Mouse (Mus musculus): ENCODE results near the gene Pnpla7. TPM values are rescaled to one million over a fixed set of nuclear protein-coding genes. Genes with fewer than 3 reads are reported as not detected.

Pnpla7 gene
- polyA plus RNA-seq, 1 experiment from 2014 or later: 3.5 TPM

DNA sequence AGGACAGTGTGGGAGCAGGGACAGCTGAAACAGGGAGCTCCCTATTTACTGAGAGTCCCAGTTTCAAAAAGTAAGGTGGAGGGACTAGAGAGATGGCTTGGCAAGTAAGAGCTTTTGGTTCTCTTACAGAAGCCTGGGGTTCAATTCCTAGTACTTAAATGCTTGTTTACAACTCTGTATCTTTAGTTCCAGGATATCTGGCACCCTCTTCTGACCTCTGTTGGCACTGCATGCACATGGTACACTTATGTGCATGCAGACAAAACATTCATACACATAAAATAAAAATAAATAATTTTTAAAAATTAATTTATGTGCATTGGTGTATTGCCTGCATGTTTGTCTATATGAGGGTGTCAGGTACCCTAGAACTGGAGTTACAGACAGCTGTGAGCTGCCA lies 32.4 kb downstream of the Pnpla7 start:
- no peaks in the 10 kb centered on the region for H3K4me1 ChIP-seq (ENCODE audit: control insufficient read depth, insufficient read depth, low read length)
- H3K4me2 ChIP-seq (ENCODE audit: low read depth, low read length): no peak overlapping the region
- H3K9me3 ChIP-seq (ENCODE audit: control insufficient read depth, low read length): no peaks in the 10 kb centered on the region
- no peak overlapping the region for H3K4me3 ChIP-seq (ENCODE audit: low read depth, low read length)
- no peak overlapping the region for H3K27ac ChIP-seq (ENCODE audit: low read depth, low read length)
- no peaks in the 10 kb centered on the region for H3K27me3 ChIP-seq (ENCODE audit: control insufficient read depth, insufficient read depth, low read length)
- no peak overlapping the region for H3K9ac ChIP-seq (replicated peaks; ENCODE audit: low read depth, low read length)
- no peak for ATAC-seq (ENCODE audit: low read depth)
- H3K36me3 ChIP-seq (ENCODE audit: control insufficient read depth, insufficient read depth, low read length): no peaks in the 10 kb centered on the region

GRCm38 (mm10) chr2:25022678-25023077 lies 46.8 kb downstream of the Pnpla7 start:
- H3K4me2 ChIP-seq (ENCODE audit: low read depth, low read length): no peak overlapping the region
- no peaks in the 10 kb centered on the region for H3K27me3 ChIP-seq (ENCODE audit: control insufficient read depth, insufficient read depth, low read length)
- no peaks in the 10 kb centered on the region for H3K9me3 ChIP-seq (ENCODE audit: control insufficient read depth, low read length)
- no peak overlapping the region for H3K9ac ChIP-seq (replicated peaks; ENCODE audit: low read depth, low read length)
- 100% methylated on average over 1 of the region's 1 CpGs for WGBS
- H3K36me3 ChIP-seq (ENCODE audit: control insufficient read depth, insufficient read depth, low read length): no peaks in the 10 kb centered on the region
- H3K27ac ChIP-seq (ENCODE audit: low read depth, low read length): no peak overlapping the region
- H3K4me3 ChIP-seq (ENCODE audit: low read depth, low read length): no peak overlapping the region
- no peak for ATAC-seq (ENCODE audit: low read depth)
- H3K4me1 ChIP-seq (ENCODE audit: control insufficient read depth, insufficient read depth, low read length): no peaks in the 10 kb centered on the region

- Histone ChIP-seq H3K36me3 (ENCODE audit: control insufficient read depth, insufficient read depth, low read length) (no peaks in the 10 kb centered on the region), H3K9me3 (ENCODE audit: control insufficient read depth, low read length) (no peaks in the 10 kb centered on the region), H3K27me3 (ENCODE audit: control insufficient read depth, insufficient read depth, low read length) (no peaks in the 10 kb centered on the region), H3K27ac (ENCODE audit: low read depth, low read length) (no peak overlapping the region), H3K9ac (replicated peaks; ENCODE audit: low read depth, low read length) (no peak overlapping the region), H3K4me1 (ENCODE audit: control insufficient read depth, insufficient read depth, low read length) (no peaks in the 10 kb centered on the region), H3K4me2 (ENCODE audit: low read depth, low read length) (no peak overlapping the region), H3K4me3 (ENCODE audit: low read depth, low read length) (no peak overlapping the region)
- ATAC-seq (ENCODE audit: low read depth): no peak
- 85% methylated on average over 1 of the region's 1 CpGs for WGBS
These were observed 49.3 kb downstream of the Pnpla7 start for GRCm38 (mm10) chr2:25025109-25025508.

- Histone ChIP-seq H3K4me2 (ENCODE audit: low read depth, low read length) (no peak overlapping the region), H3K4me3 (ENCODE audit: low read depth, low read length) (no peak overlapping the region), H3K9ac (replicated peaks; ENCODE audit: low read depth, low read length) (no peak overlapping the region), H3K9me3 (ENCODE audit: control insufficient read depth, low read length) (no peaks in the 10 kb centered on the region), H3K4me1 (ENCODE audit: control insufficient read depth, insufficient read depth, low read length) (no peaks in the 10 kb centered on the region), H3K27ac (ENCODE audit: low read depth, low read length) (no peak overlapping the region), H3K27me3 (ENCODE audit: control insufficient read depth, insufficient read depth, low read length) (no peaks in the 10 kb centered on the region), H3K36me3 (ENCODE audit: control insufficient read depth, insufficient read depth, low read length) (no peaks in the 10 kb centered on the region)
- WGBS: 98% methylated on average over 4 of the region's 4 CpGs
- ATAC-seq (ENCODE audit: low read depth): no peak
These were observed 59.2 kb downstream of the Pnpla7 start for GRCm38 (mm10) chr2:25034994-25035393.

DNA sequence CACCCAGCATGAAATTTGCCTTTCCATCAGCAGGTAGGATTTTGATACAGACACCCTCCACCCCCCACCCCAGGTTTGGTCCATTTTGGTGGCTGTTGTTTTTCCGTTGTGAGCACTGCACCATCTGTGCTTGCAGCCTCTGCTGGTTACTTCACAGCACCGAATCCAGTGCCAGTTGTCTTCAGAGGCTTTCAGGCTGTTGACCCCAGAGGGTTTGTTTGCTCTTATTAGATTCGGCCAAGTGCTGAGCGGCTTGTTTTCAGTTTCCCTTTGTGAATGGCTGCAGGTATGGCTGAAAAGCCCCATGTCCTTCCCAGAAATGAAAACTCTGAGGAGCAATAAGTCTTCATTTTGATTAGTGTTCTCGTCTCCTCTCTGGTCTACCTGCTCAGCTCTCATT lies 64.3 kb downstream of the Pnpla7 start:
- Histone ChIP-seq H3K27ac (ENCODE audit: low read depth, low read length) (no peak overlapping the region), H3K36me3 (ENCODE audit: control insufficient read depth, insufficient read depth, low read length) (no peaks in the 10 kb centered on the region), H3K27me3 (ENCODE audit: control insufficient read depth, insufficient read depth, low read length) (no peaks in the 10 kb centered on the region), H3K9ac (replicated peaks; ENCODE audit: low read depth, low read length) (no peak overlapping the region), H3K4me3 (ENCODE audit: low read depth, low read length) (no peak overlapping the region), H3K4me1 (ENCODE audit: control insufficient read depth, insufficient read depth, low read length) (no peaks in the 10 kb centered on the region), H3K9me3 (ENCODE audit: control insufficient read depth, low read length) (no peaks in the 10 kb centered on the region), H3K4me2 (ENCODE audit: low read depth, low read length) (no peak overlapping the region)
- no peak for ATAC-seq (ENCODE audit: low read depth)
- WGBS: 91% methylated on average over 5 of the region's 5 CpGs

GRCm38 (mm10) chr2:25050921-25051320 lies 75.1 kb downstream of the Pnpla7 start:
- 87% methylated on average over 7 of the region's 7 CpGs for WGBS

DNA sequence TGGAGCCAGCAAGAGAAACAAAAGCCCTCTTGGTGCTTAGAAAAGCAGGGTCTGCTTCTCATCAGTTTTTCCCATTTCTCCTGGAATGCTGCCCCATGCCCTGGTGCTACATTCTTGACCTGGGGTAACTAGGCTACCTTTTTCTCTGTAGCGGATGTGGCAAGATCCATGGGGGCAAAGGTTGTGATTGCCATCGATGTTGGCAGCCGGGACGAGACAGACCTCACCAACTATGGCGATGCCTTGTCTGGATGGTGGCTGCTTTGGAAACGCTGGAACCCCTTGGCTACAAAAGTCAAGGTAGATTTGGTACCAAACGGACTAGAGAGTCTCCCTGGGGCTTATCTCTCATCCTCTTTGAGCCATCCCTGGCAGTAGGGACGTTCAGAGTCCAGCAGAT lies 75.6 kb downstream of the Pnpla7 start:
- no peak overlapping the region for H3K4me2 ChIP-seq (ENCODE audit: low read depth, low read length)
- no peaks in the 10 kb centered on the region for H3K36me3 ChIP-seq (ENCODE audit: control insufficient read depth, insufficient read depth, low read length)
- H3K9me3 ChIP-seq (ENCODE audit: control insufficient read depth, low read length): no peaks in the 10 kb centered on the region
- no peak overlapping the region for H3K4me3 ChIP-seq (ENCODE audit: low read depth, low read length)
- 89% methylated on average over 8 of the region's 8 CpGs for WGBS
- ATAC-seq (ENCODE audit: low read depth): no peak
- peaks cover 16% of the 10 kb centered on the region for H3K4me1 ChIP-seq (ENCODE audit: control insufficient read depth, insufficient read depth, low read length)
- H3K27ac ChIP-seq (ENCODE audit: low read depth, low read length): no peak overlapping the region
- H3K27me3 ChIP-seq (ENCODE audit: control insufficient read depth, insufficient read depth, low read length): no peaks in the 10 kb centered on the region
- H3K9ac ChIP-seq (replicated peaks; ENCODE audit: low read depth, low read length): no peak overlapping the region

More at GRCm38 (mm10) chr2:25050921-25051320, 75.1 kb downstream of the Pnpla7 start:
- H3K4me1 ChIP-seq (ENCODE audit: control insufficient read depth, insufficient read depth, low read length): peaks cover 13% of the 10 kb centered on the region
- H3K36me3 ChIP-seq (ENCODE audit: control insufficient read depth, insufficient read depth, low read length): no peaks in the 10 kb centered on the region
- no peaks in the 10 kb centered on the region for H3K9me3 ChIP-seq (ENCODE audit: control insufficient read depth, low read length)
- ATAC-seq (ENCODE audit: low read depth): no peak
- H3K4me2 ChIP-seq (ENCODE audit: low read depth, low read length): no peak overlapping the region
- H3K4me3 ChIP-seq (ENCODE audit: low read depth, low read length): no peak overlapping the region
- H3K9ac ChIP-seq (replicated peaks; ENCODE audit: low read depth, low read length): no peak overlapping the region
- H3K27me3 ChIP-seq (ENCODE audit: control insufficient read depth, insufficient read depth, low read length): no peaks in the 10 kb centered on the region
- no peak overlapping the region for H3K27ac ChIP-seq (ENCODE audit: low read depth, low read length)

- Histone ChIP-seq H3K36me3 (ENCODE audit: control insufficient read depth, insufficient read depth, low read length) (peaks cover 7% of the 10 kb centered on the region), H3K9ac (replicated peaks; ENCODE audit: low read depth, low read length) (no peak overlapping the region), H3K4me1 (ENCODE audit: control insufficient read depth, insufficient read depth, low read length) (peaks cover 16% of the 10 kb centered on the region), H3K4me3 (ENCODE audit: low read depth, low read length) (no peak overlapping the region), H3K4me2 (ENCODE audit: low read depth, low read length) (no peak overlapping the region), H3K27me3 (ENCODE audit: control insufficient read depth, insufficient read depth, low read length) (no peaks in the 10 kb centered on the region), H3K9me3 (ENCODE audit: control insufficient read depth, low read length) (no peaks in the 10 kb centered on the region), H3K27ac (ENCODE audit: low read depth, low read length) (no peak overlapping the region)
- WGBS: 92% methylated on average over 6 of the region's 6 CpGs
- no peak for ATAC-seq (ENCODE audit: low read depth)
These were observed 77.3 kb downstream of the Pnpla7 start for GRCm38 (mm10) chr2:25053101-25053500.

DNA sequence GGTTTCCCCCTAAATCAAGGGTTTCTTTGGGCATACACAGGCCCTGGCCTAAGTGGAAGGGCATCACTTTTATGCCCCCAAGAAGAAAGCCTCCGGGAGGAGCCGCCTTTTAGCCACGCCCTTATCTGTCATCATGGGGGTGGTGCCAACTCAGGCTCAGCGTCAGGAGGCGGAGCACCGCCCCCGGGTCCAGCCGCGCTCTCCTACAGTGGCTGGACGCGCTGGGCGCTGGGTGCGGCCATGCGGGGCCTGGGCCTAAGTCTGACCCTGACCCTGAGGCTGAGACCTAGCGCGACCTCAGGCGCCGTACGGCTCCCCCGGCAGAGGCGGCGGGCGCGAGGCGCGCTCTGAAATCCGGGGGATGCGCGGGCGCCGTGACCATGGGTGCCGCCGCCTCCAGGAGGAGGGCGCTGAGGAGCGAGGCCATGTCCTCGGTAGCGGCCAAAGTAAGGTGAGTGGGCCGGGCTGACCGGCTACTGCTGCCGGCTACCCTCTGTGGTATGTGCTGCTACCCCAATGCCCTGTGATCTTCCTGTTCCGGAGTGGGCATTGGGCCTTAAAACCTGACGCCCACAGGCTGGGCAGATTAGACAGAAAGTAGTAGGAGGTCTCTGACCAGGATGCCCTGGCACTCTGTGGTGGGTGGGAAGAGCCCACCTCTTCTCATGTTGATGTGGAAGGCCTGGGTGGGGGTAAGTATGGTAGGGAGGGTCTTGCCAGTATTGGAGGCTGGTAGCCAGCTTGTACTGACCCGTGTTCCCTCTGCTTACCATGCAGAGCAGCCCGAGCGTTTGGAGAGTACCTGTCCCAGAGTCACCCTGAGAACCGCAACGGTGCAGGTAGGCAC lies 78.6 kb downstream of the Pnpla7 start, which contains the start of gene Nsmf:
Gene Nsmf, plus strand, starts transcription at position 135 of the 847 bp plus-strand sequence.
- H3K9me3 ChIP-seq (ENCODE audit: control insufficient read depth, low read length): no peaks in the 10 kb centered on the region
- peak within 1 kb of the TSS; percentile 71 for H3K9ac ChIP-seq (replicated peaks; ENCODE audit: low read depth, low read length)
- no peaks in the 10 kb centered on the region for H3K27me3 ChIP-seq (ENCODE audit: control insufficient read depth, insufficient read depth, low read length)
- H3K4me2 ChIP-seq (ENCODE audit: low read depth, low read length): peak within 1 kb of the TSS; percentile 90
- peaks cover 16% of the 10 kb centered on the region for H3K4me1 ChIP-seq (ENCODE audit: control insufficient read depth, insufficient read depth, low read length)
- H3K27ac ChIP-seq (ENCODE audit: low read depth, low read length): peak within 1 kb of the TSS; percentile 50
- peak within 1 kb of the TSS; percentile 95 for H3K4me3 ChIP-seq (ENCODE audit: low read depth, low read length)
- peak; percentile 91 for ATAC-seq (ENCODE audit: low read depth)
- 6% methylated on average over 45 of the region's 47 CpGs for WGBS
- peaks cover 10% of the 10 kb centered on the region for H3K36me3 ChIP-seq (ENCODE audit: control insufficient read depth, insufficient read depth, low read length)
